Mouse (Mus musculus) thymus, postnatal 10 days (tissue): ENCODE results near the gene Ppil2.

Experiments
- DNase-seq, 2 experiments: peaks; one replicate each; pipeline ENCODE4 v3.0.0; 2021; ENCODE audit warnings: low spot score in 2 of 2

Gene Ppil2

GRCm38 (mm10) chr16:17110771-17111743 lies at the start of gene Ppil2:
Gene Ppil2 (minus strand): TSS chr16:17111257.
- DNase-seq: peak; percentile 62 to 69

- DNase-seq: no peak
Measured at GRCm38 (mm10) chr16:17154346-17154745, 43.3 kb upstream of the Ppil2 start.

- DNase-seq: no peak
Measured at GRCm38 (mm10) chr16:17151874-17152273, 40.8 kb upstream of the Ppil2 start.

GRCm38 (mm10) chr16:17150520-17151258 lies 39.6 kb upstream of the Ppil2 start:
- no peak for DNase-seq

- peak; percentile 44 to 68 for DNase-seq
Measured at GRCm38 (mm10) chr16:17148084-17148483, 37.0 kb upstream of the Ppil2 start.

- peak in 1 of 2 experiments; percentile 16 for DNase-seq
Measured at GRCm38 (mm10) chr16:17147391-17147929, 36.4 kb upstream of the Ppil2 start.

- DNase-seq: peak; percentile 41 to 64
Measured at GRCm38 (mm10) chr16:17146772-17147235, 35.7 kb upstream of the Ppil2 start, which contains the start of gene Ccdc116. Gene Ccdc116 (minus strand): TSS chr16:17147229.

- DNase-seq: no peak
Measured at GRCm38 (mm10) chr16:17144339-17144738, 33.3 kb upstream of the Ppil2 start, which contains the start of gene Ydjc. Gene Ydjc (plus strand): TSS chr16:17144621.

- no peak for DNase-seq
Measured at GRCm38 (mm10) chr16:17137355-17137754, 26.3 kb upstream of the Ppil2 start.

GRCm38 (mm10) chr16:17132906-17133200 lies 21.8 kb upstream of the Ppil2 start:
- no peak for DNase-seq

- DNase-seq: peak; percentile 93 to 95
Measured at GRCm38 (mm10) chr16:17132089-17132905, 21.2 kb upstream of the Ppil2 start, which contains the start of gene Sdf2l1. Gene Sdf2l1 (minus strand): TSS chr16:17132383.

GRCm38 (mm10) chr16:17131191-17132088 lies 20.4 kb upstream of the Ppil2 start:
- peak; percentile 30 to 31 for DNase-seq

- DNase-seq: peak; percentile 43 to 64
Measured at GRCm38 (mm10) chr16:17127292-17127691, 16.2 kb upstream of the Ppil2 start.

- peak; percentile 75 to 76 for DNase-seq
Measured at GRCm38 (mm10) chr16:17124871-17125520, 13.9 kb upstream of the Ppil2 start, which contains the start of gene 2610318N02Rik. Gene 2610318N02Rik (minus strand): TSS chr16:17125167.

GRCm38 (mm10) chr16:17124119-17124870 lies 13.2 kb upstream of the Ppil2 start:
- DNase-seq: peak in 1 of 2 experiments; percentile 28

GRCm38 (mm10) chr16:17121569-17121968 lies 10.5 kb upstream of the Ppil2 start:
- no peak for DNase-seq

GRCm38 (mm10) chr16:17117309-17117799 lies 6.3 kb upstream of the Ppil2 start:
- DNase-seq: no peak

GRCm38 (mm10) chr16:17104600-17104999 lies 6.5 kb downstream of the Ppil2 start:
- DNase-seq: no peak
